Mouse (Mus musculus) ES-Bruce4 (cell line): ENCODE results near the gene Rexo1.

Source experiments
- CTCF ChIP-seq: IDR thresholded peaks from one replicate; pipeline ENCODE4 v1.8.1; 2011; ENCODE audit warnings: low read depth, low read length
- POLR2A ChIP-seq: IDR thresholded peaks from one replicate; pipeline ENCODE4 v1.8.1; 2011; ENCODE audit warnings: low read length; ENCODE audit not compliant: insufficient read depth

GRCm38 (mm10) chr10:80561116-80561944, at the start of gene Rexo1:
- TF ChIP-seq POLR2A (no peak), CTCF (peak; percentile 82)
